Mouse (Mus musculus): ENCODE data around the gene Nfkbia. TPM values are rescaled to one million over a fixed set of nuclear protein-coding genes. Genes with fewer than 3 reads are reported as not detected.

Gene Nfkbia
- polyA plus RNA-seq, 1 experiment from 2014 or later, result 49.7 TPM

DNA sequence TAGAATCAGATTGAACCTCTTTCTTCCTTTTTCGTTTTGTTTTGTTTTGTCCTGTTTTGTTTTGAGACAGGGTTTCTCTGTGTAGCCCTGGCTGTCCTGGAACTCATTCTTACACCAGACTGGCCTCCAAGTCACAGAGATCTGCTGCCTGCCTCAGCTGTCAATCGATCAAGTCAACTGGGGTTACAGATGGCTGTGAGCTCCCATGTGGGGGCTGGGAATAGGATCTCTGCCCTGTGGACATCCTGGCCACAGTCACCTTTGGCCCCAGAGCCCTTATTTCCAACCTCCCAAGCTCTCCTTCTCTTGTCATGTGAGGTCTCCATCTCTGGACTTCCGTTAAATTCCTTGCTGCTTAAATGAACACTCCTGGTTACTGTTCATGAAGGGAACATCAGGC is 13.5 kb downstream of the Nfkbia start:
- no peak overlapping the region for H3K9ac ChIP-seq (ENCODE audit: low read depth, low read length)
- peaks cover 3% of the 10 kb centered on the region for H3K4me1 ChIP-seq (replicated peaks; ENCODE audit: control insufficient read depth, insufficient read depth, low read length)
- H3K9me3 ChIP-seq (ENCODE audit: control insufficient read depth), result no peaks in the 10 kb centered on the region
- no peak overlapping the region for H3K4me2 ChIP-seq (replicated peaks; ENCODE audit: low read depth)
- WGBS, result 78% methylated on average over 3 of the region's 3 CpGs
- H3K36me3 ChIP-seq (ENCODE audit: control insufficient read depth, insufficient read depth), result no peaks in the 10 kb centered on the region
- H3K27ac ChIP-seq (ENCODE audit: low read depth, low read length), result no peak overlapping the region
- TF ChIP-seq CTCF (IDR thresholded peaks at IDR 0.05; ENCODE audit: low read depth), result no peak
- no peaks in the 10 kb centered on the region for H3K27me3 ChIP-seq (replicated peaks; ENCODE audit: control insufficient read depth, insufficient read depth, low read length)
- ATAC-seq, result no peak
- H3K4me3 ChIP-seq (ENCODE audit: low read depth, low read length), result no peak overlapping the region

DNA sequence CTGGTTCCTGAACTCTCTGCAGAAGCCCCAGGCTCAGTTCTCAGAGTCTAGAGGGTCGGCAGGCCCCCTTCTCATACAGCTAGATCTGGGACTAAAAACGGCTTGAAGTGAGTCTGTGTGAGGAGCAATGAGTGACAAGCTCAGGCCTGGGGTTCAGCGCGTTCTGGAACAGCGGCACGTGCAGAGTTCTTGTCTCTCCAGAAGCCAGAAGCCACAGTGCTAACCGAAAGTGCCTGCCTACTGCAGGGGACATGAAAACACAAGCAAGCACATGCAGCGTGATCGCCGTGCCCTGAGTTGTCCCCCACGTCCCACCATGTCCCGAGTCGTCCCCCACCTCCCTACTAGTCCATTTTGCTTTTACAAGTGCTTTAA is 18.3 kb downstream of the Nfkbia start:
- no peaks in the 10 kb centered on the region for H3K9me3 ChIP-seq (ENCODE audit: control insufficient read depth)
- peak overlapping the region; percentile 65; the same call in 1 of the 2 replicates for H3K27ac ChIP-seq (ENCODE audit: low read depth, low read length)
- no peak overlapping the region for H3K4me3 ChIP-seq (ENCODE audit: low read depth, low read length)
- ATAC-seq, result peak; percentile 3; the same call in 1 of the 2 replicates
- 80% methylated on average over 13 of the region's 13 CpGs for WGBS
- H3K9ac ChIP-seq (ENCODE audit: low read depth, low read length), result no peak overlapping the region
- no peak for TF ChIP-seq CTCF (IDR thresholded peaks at IDR 0.05; ENCODE audit: low read depth)
- no peaks in the 10 kb centered on the region for H3K36me3 ChIP-seq (ENCODE audit: control insufficient read depth, insufficient read depth)
- H3K4me1 ChIP-seq (replicated peaks; ENCODE audit: control insufficient read depth, insufficient read depth, low read length), result peaks cover 10% of the 10 kb centered on the region
- no peaks in the 10 kb centered on the region for H3K27me3 ChIP-seq (replicated peaks; ENCODE audit: control insufficient read depth, insufficient read depth, low read length)
- H3K4me2 ChIP-seq (replicated peaks; ENCODE audit: low read depth), result no peak overlapping the region

DNA sequence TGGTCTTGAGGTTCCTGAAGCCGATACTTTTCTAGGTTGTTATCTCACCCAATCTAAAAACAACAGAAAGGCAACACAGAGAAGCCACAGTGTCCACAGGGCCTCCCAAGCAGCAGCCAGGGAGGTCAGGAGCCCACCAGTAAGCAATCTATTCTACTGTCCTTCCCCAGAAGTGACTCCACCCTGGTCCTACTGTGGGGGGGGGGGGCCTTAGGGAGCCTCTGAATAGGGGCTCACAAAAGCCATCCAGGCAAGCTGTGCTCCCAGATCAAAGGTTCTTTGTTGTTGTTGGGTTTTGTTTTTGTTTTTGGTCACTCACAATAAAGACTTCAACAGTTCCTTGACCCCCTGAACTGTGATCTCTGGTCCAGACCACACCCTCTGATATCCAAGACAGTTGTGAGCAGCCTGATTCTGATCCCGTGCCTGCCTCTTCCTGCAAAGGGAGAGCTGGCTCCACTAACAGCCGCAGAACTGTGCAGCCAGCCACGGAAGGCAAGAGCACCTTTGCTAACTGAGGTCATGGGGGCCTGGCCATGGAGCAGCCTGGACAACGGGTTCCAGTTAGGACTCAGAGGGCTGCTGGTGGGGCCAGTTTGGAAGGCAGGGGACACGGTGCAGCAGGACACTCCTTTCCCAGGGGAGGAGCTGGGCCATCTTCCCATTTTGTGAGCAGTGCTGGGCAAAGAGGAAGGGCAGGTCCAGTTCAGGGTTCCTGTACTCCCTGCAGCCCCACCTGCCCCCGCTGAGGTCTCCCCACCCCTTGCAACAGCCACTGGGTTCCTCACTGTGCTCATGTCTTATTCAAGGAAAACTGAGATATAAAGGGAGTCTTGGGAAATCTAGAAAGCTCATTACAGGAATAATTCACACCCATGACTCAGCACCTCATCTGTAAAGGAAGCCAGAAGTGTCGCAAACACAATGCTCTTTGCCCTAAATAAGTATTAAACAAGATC is 18.9 kb downstream of the Nfkbia start:
- no peaks in the 10 kb centered on the region for H3K27me3 ChIP-seq (replicated peaks; ENCODE audit: control insufficient read depth, insufficient read depth, low read length)
- H3K9me3 ChIP-seq (ENCODE audit: control insufficient read depth), result no peaks in the 10 kb centered on the region
- peak; percentile 69 for ATAC-seq
- no peaks in the 10 kb centered on the region for H3K36me3 ChIP-seq (ENCODE audit: control insufficient read depth, insufficient read depth)
- WGBS, result 14% methylated on average over 8 of the region's 8 CpGs
- H3K9ac ChIP-seq (ENCODE audit: low read depth, low read length), result no peak overlapping the region
- TF ChIP-seq CTCF (IDR thresholded peaks at IDR 0.05; ENCODE audit: low read depth), result no peak
- H3K4me3 ChIP-seq (ENCODE audit: low read depth, low read length), result no peak overlapping the region
- peak overlapping the region; percentile 32 for H3K4me2 ChIP-seq (replicated peaks; ENCODE audit: low read depth)
- peaks cover 10% of the 10 kb centered on the region for H3K4me1 ChIP-seq (replicated peaks; ENCODE audit: control insufficient read depth, insufficient read depth, low read length)
- peak overlapping the region; percentile 65 for H3K27ac ChIP-seq (ENCODE audit: low read depth, low read length)

DNA sequence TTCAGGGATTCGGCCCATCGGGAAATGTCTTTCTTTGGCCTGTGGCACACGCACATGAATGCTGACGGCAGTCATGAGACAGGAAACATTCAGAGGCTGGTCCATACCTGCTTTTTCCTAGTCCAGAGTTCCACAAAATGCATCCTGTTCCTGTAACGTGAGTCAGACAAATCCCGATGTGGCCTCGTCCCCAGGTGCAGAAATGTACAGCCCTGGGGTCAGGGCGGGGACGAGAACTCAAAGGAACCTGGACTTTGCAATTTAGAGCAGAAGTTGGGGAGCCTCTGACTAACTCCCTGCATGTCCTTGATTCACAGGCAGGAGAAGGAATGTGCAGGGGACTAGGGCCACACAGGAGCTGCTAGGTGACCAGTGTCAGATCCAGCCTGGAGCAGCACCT is 21.1 kb downstream of the Nfkbia start:
- no peak overlapping the region for H3K9ac ChIP-seq (ENCODE audit: low read depth, low read length)
- peak; percentile 84 for ATAC-seq
- H3K4me1 ChIP-seq (replicated peaks; ENCODE audit: control insufficient read depth, insufficient read depth, low read length), result peaks cover 10% of the 10 kb centered on the region
- no peak overlapping the region for H3K27ac ChIP-seq (ENCODE audit: low read depth, low read length)
- H3K36me3 ChIP-seq (ENCODE audit: control insufficient read depth, insufficient read depth), result no peaks in the 10 kb centered on the region
- no peak overlapping the region for H3K4me3 ChIP-seq (ENCODE audit: low read depth, low read length)
- WGBS, result 50% methylated on average over 9 of the region's 9 CpGs
- H3K4me2 ChIP-seq (replicated peaks; ENCODE audit: low read depth), result no peak overlapping the region
- TF ChIP-seq CTCF (IDR thresholded peaks at IDR 0.05; ENCODE audit: low read depth), result no peak
- H3K27me3 ChIP-seq (replicated peaks; ENCODE audit: control insufficient read depth, insufficient read depth, low read length), result no peaks in the 10 kb centered on the region
- H3K9me3 ChIP-seq (ENCODE audit: control insufficient read depth), result no peaks in the 10 kb centered on the region

DNA sequence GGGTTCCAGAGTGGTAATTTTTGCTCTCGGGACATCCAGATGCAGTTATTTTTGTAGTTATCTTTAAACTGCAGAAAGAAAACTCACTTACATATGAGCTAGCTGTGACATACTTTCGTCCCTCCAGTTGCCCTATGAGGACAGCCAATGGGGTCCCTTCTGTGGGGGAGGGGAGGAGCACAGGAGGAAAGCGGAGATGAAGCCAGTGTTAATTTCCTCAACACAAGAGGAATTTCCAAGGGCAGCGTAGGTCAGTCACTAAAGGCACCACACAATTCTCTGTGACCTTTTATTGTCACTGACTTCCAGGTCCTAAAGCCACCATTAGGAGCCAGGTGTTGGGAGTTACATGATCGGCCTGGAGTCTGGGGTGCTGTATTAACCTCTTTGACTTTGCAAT is 22.0 kb downstream of the Nfkbia start:
- Histone ChIP-seq H3K4me2 (replicated peaks; ENCODE audit: low read depth) (no peak overlapping the region), H3K9ac (ENCODE audit: low read depth, low read length) (no peak overlapping the region), H3K27ac (ENCODE audit: low read depth, low read length) (no peak overlapping the region), H3K27me3 (replicated peaks; ENCODE audit: control insufficient read depth, insufficient read depth, low read length) (no peaks in the 10 kb centered on the region), H3K4me3 (ENCODE audit: low read depth, low read length) (no peak overlapping the region), H3K9me3 (ENCODE audit: control insufficient read depth) (no peaks in the 10 kb centered on the region), H3K36me3 (ENCODE audit: control insufficient read depth, insufficient read depth) (no peaks in the 10 kb centered on the region), H3K4me1 (replicated peaks; ENCODE audit: control insufficient read depth, insufficient read depth, low read length) (peaks cover 13% of the 10 kb centered on the region)
- no peak for ATAC-seq
- WGBS, result 64% methylated on average over 5 of the region's 5 CpGs
- TF ChIP-seq CTCF (IDR thresholded peaks at IDR 0.05; ENCODE audit: low read depth), result no peak

DNA sequence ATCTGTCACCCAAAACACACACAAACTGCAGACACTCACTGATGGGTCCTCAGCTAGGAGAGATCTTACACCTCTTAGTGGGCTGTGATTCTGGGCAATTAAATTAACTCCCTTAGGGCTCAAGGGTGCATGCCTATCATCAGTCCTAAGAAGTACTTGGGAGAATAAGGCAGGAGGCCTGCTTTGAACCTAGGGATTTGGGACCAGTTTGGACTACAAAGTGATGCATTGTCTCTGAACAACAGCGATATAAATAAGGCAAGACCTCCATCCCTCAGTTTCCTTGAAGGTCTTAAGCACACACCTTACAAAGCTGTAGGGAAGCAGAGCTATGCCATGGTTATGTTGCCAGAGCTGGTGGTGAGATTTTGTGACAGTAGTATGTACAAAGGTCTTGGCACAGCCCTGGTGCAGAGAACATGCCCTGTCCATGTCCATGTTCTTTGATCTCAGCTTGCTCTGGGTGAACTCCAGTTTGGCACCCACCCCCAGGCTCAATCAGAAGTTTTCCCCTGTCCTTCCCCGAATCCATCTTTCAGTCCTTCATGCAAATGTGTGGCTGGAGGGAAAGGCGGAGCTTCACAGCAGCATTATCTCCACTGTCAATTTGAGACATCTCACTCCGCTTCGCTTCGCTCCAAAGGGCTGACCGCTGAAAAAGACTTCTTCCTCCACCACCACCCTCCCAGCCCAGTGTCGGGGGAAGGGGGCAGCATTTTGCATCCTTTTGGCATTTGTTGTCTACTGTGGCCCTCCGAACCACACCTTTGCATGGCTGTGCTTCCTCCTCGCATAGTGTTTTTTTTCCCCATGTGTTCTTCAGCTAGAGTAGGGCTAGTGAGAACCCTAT is 24.9 kb downstream of the Nfkbia start:
- Histone ChIP-seq H3K4me2 (replicated peaks; ENCODE audit: low read depth) (no peak overlapping the region), H3K36me3 (ENCODE audit: control insufficient read depth, insufficient read depth) (no peaks in the 10 kb centered on the region), H3K27ac (ENCODE audit: low read depth, low read length) (no peak overlapping the region), H3K9me3 (ENCODE audit: control insufficient read depth) (no peaks in the 10 kb centered on the region), H3K27me3 (replicated peaks; ENCODE audit: control insufficient read depth, insufficient read depth, low read length) (no peaks in the 10 kb centered on the region), H3K4me1 (replicated peaks; ENCODE audit: control insufficient read depth, insufficient read depth, low read length) (peaks cover 9% of the 10 kb centered on the region), H3K4me3 (ENCODE audit: low read depth, low read length) (no peak overlapping the region), H3K9ac (ENCODE audit: low read depth, low read length) (no peak overlapping the region)
- ATAC-seq, result no peak
- 67% methylated on average over 10 of the region's 10 CpGs for WGBS
- TF ChIP-seq CTCF (IDR thresholded peaks at IDR 0.05; ENCODE audit: low read depth), result no peak

All from intestine, postnatal 0 days (tissue).